Mouse (Mus musculus) liver, postnatal 0 days (tissue): ENCODE results near the gene Cfap73. TPM values are rescaled to one million over a fixed set of nuclear protein-coding genes. Genes with fewer than 3 reads are reported as not detected.

ENCODE experiments used
- ATAC-seq: fragments of 200-750 bp; cut with Nextera tagmentation; 2 replicates; pipeline ENCODE4 v1.8.0; 2017; ENCODE audit warnings: mild to moderate bottlenecking, moderate library complexity
- DNase-seq: peaks from one replicate; pipeline ENCODE4 v3.0.0-alpha.2; 2016
- H3K27ac ChIP-seq: fragments of 300-500 bp; sonication (generic); 2 replicates; pipeline ENCODE4 v1.5.1; 2014; ENCODE audit warnings: antibody characterized with exemption, moderate library complexity, mild to moderate bottlenecking, low read depth
- H3K27me3 ChIP-seq: fragments of 300-500 bp; sonication (generic); 2 replicates; pipeline ENCODE4 v1.6.1; 2014; ENCODE audit warnings: low read length, control low read depth, mixed read lengths; ENCODE audit not compliant: insufficient read depth
- H3K36me3 ChIP-seq: fragments of 300-500 bp; sonication (generic); replicated peaks from 2 replicates; pipeline ENCODE4 v1.6.1; 2014; ENCODE audit warnings: mild to moderate bottlenecking, control low read depth, low read length, moderate library complexity, mixed read lengths; ENCODE audit not compliant: insufficient read depth
- H3K4me1 ChIP-seq: fragments of 300-500 bp; sonication (generic); 2 replicates; pipeline ENCODE4 v1.6.1; 2014; ENCODE audit warnings: antibody characterized with exemption, mild to moderate bottlenecking, control low read depth; ENCODE audit not compliant: insufficient read depth
- H3K4me2 ChIP-seq: fragments of 300-500 bp; sonication (generic); 2 replicates; pipeline ENCODE4 v1.6.1; 2014; ENCODE audit warnings: low read depth, mild to moderate bottlenecking, low read length, moderate library complexity, mixed read lengths
- H3K4me3 ChIP-seq: fragments of 300-500 bp; sonication (generic); 2 replicates; pipeline ENCODE4 v1.5.1; 2014; ENCODE audit warnings: low read depth, low read length
- H3K9ac ChIP-seq: fragments of 300-500 bp; sonication (generic); replicated peaks from 2 replicates; pipeline ENCODE4 v1.6.1; 2014; ENCODE audit warnings: mild to moderate bottlenecking, moderate library complexity
- H3K9me3 ChIP-seq: fragments of 300-500 bp; sonication (generic); 2 replicates; pipeline ENCODE4 v1.6.1; 2016; ENCODE audit warnings: mild to moderate bottlenecking, control low read depth, low read length, mixed read lengths
- CTCF ChIP-seq: sonication (generic); IDR thresholded peaks from 2 replicates; pipeline ENCODE4 v1.5.1; 2016; ENCODE audit warnings: antibody characterized with exemption, low read depth
- EP300 ChIP-seq: IDR thresholded peaks from 2 replicates; pipeline ENCODE4 v1.6.1; 2016; ENCODE audit warnings: antibody characterized with exemption, low read depth, mild to moderate bottlenecking
- WGBS: fragments of 180-500 bp; shearing (Covaris S2); extraction: QIAGEN DNeasy Blood & Tissue Kit; methylation state at CpG from one replicate; pipeline ENCODE4 v1.1.7; 2014; ENCODE audit not compliant: insufficient replicate concordance; 5-methylcytosine and 5-hydroxymethylcytosine counted together
- polyA plus RNA-seq: library from polyadenylated mRNA; unstranded; fragments of >200 nt; fragmentation: Nextera tagmentation; extraction: Ambion mirVana; gene quantifications from 2 replicates; pipeline ENCODE4 v1.2.1, GENCODE M21; 2015

The Cfap73 gene
- polyA plus RNA-seq, 1 experiment from 2014 or later, result not detected

DNA sequence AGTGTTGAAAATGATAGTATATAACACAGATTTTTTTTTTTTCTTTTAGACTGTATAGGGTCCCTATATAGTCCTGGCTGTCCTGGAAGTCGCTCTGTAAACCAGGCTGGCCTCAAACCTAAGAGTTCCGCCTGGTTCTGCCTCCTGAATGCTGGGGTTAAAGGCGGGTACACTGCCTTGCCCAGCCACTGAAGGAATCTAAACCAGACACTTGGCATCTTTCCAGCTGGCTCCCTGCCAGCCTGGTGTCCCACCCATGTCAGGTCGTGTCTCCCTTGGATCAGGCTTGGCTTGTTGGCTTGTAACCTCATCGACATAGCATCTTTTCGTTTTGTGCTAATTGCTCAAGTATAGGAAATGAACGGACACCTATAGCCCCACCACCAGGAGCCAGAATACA is 5.4 kb downstream of the Cfap73 start:
- 61% methylated on average over 7 of the region's 7 CpGs for WGBS

DNA sequence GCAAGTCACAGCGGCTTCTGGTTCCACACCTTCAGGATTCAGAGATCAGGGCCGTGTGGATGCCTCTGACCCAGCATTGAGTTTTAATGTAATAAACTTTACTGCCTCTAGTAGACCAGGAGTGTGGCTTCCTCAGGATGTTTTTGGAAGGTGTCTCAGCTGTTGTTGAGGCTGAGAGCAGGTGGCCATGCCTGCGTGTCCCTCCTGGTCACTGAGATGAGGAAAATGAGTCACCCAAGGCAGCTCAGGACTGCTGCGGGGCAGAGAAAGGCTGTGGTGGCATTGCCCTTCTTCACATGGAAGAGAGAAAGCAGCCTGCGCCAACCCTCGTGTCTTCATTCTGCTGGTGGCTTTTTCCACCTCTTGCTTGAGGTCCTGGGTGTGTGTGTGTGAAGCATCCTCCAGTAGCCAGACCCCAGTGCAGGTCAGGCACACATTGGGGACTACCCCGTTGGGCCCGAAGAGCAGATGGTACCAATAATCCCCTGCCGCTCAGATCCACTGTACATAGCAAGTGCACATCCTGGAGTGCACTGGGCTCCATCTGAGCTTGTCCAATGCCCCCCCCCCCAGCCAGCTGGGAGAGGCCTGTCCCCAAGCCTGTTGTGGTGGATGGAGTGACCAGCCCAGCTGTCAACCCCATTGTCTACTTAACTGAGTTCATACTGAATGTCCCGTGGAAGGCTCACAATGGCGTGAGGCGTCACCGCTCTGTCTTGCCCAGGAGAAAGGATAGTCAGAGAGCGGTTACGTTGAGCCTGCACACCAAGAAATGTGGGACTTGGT is 6.3 kb downstream of the Cfap73 start:
- Histone ChIP-seq H3K4me3 (no peak overlapping the region), H3K36me3 (peaks cover 47% of the 10 kb centered on the region), H3K4me1 (no peaks in the 10 kb centered on the region), H3K4me2 (no peak overlapping the region), H3K27me3 (0 out of 2 replicates have a peak, but pooled peaks cover 3% of the 10 kb centered on the region), H3K27ac (no peak overlapping the region), H3K9ac (no peak overlapping the region), H3K9me3 (peaks cover 3% of the 10 kb centered on the region; the same call in 1 of the 2 replicates)
- no peak for ATAC-seq
- DNase-seq, result no peak
- TF ChIP-seq CTCF (no peak), EP300 (no peak)
- WGBS, result 91% methylated on average over 15 of the region's 15 CpGs

More for the DNA sequence above, 5.4 kb downstream of the Cfap73 start:
- H3K4me3 ChIP-seq, result no peak overlapping the region
- peaks cover 3% of the 10 kb centered on the region; the same call in 1 of the 2 replicates for H3K9me3 ChIP-seq
- 0 out of 2 replicates have a peak, but pooled peaks cover 3% of the 10 kb centered on the region for H3K27me3 ChIP-seq
- ATAC-seq (peak; percentile 11; the same call in 1 of the 2 replicates), DNase-seq (peak; percentile 62)
- H3K4me2 ChIP-seq, result no peak overlapping the region
- TF ChIP-seq CTCF (no peak), EP300 (no peak)
- no peak overlapping the region for H3K9ac ChIP-seq
- no peaks in the 10 kb centered on the region for H3K4me1 ChIP-seq
- H3K27ac ChIP-seq, result no peak overlapping the region
- peaks cover 39% of the 10 kb centered on the region for H3K36me3 ChIP-seq

- H3K27ac ChIP-seq, result no peak overlapping the region
- 0 out of 2 replicates have a peak, but pooled peaks cover 3% of the 10 kb centered on the region for H3K27me3 ChIP-seq
- no peak overlapping the region for H3K9ac ChIP-seq
- 70% methylated on average over 18 of the region's 19 CpGs for WGBS
- TF ChIP-seq CTCF (no peak), EP300 (no peak)
- no peak overlapping the region for H3K4me3 ChIP-seq
- no peaks in the 10 kb centered on the region for H3K4me1 ChIP-seq
- H3K36me3 ChIP-seq, result peaks cover 58% of the 10 kb centered on the region
- ATAC-seq (peak; percentile 73), DNase-seq (peak; percentile 74)
- no peaks in the 10 kb centered on the region for H3K9me3 ChIP-seq
- H3K4me2 ChIP-seq, result no peak overlapping the region
Observed at GRCm38 (mm10) chr5:120626399-120626798, 7.6 kb downstream of the Cfap73 start.

- Histone ChIP-seq H3K36me3 (peaks cover 78% of the 10 kb centered on the region), H3K4me2 (no peak overlapping the region), H3K27me3 (no peaks in the 10 kb centered on the region), H3K9ac (no peak overlapping the region), H3K9me3 (no peaks in the 10 kb centered on the region), H3K4me3 (no peak overlapping the region), H3K4me1 (no peaks in the 10 kb centered on the region), H3K27ac (no peak overlapping the region)
- TF ChIP-seq CTCF, result no peak
- TF ChIP-seq EP300, result no peak
- DNase-seq, result no peak
- 89% methylated on average over 10 of the region's 10 CpGs for WGBS
- no peak for ATAC-seq
Observed at GRCm38 (mm10) chr5:120624427-120624826, 9.6 kb downstream of the Cfap73 start.

- Histone ChIP-seq H3K27ac (peak overlapping the region; percentile 77), H3K4me1 (no peaks in the 10 kb centered on the region), H3K4me3 (no peak overlapping the region), H3K9me3 (no peaks in the 10 kb centered on the region), H3K36me3 (peaks cover 85% of the 10 kb centered on the region), H3K4me2 (no peak overlapping the region), H3K9ac (no peak overlapping the region), H3K27me3 (no peaks in the 10 kb centered on the region)
- no peak for ATAC-seq
- DNase-seq, result no peak
- WGBS, result 74% methylated on average over 5 of the region's 5 CpGs
- TF ChIP-seq EP300 (no peak), CTCF (0 out of 2 replicates have a peak, but pooled peaks have one; percentile 1)
Observed at GRCm38 (mm10) chr5:120622198-120622851, 11.7 kb downstream of the Cfap73 start.

- no peak for TF ChIP-seq CTCF
- no peak for TF ChIP-seq EP300
- Histone ChIP-seq H3K4me2 (peak overlapping the region; percentile 29; the same call in 1 of the 2 replicates), H3K9ac (no peak overlapping the region), H3K36me3 (peaks cover 85% of the 10 kb centered on the region), H3K4me3 (no peak overlapping the region), H3K9me3 (no peaks in the 10 kb centered on the region), H3K27me3 (no peaks in the 10 kb centered on the region), H3K4me1 (no peaks in the 10 kb centered on the region), H3K27ac (peak overlapping the region; percentile 77)
- DNase-seq (no peak), ATAC-seq (no peak)
- WGBS, result 76% methylated on average over 10 of the region's 10 CpGs
Observed at GRCm38 (mm10) chr5:120621846-120622197, 12.2 kb downstream of the Cfap73 start.
